Mouse (Mus musculus) ES-Bruce4 (cell line): ENCODE measurements around the gene Gk. TPM values are rescaled to one million over a fixed set of nuclear protein-coding genes. Genes with fewer than 3 reads are reported as not detected.

Experiments used
- H3K27ac ChIP-seq: 2 replicates; pipeline ENCODE4 v1.5.1; 2012; ENCODE audit warnings: low read length, inconsistent platforms; ENCODE audit not compliant: insufficient read depth
- H3K27me3 ChIP-seq: 2 replicates; pipeline ENCODE4 v1.6.1; 2012; ENCODE audit warnings: mild to moderate bottlenecking, low read length, inconsistent platforms; ENCODE audit not compliant: control insufficient read depth, poor library complexity, insufficient read depth, severe bottlenecking
- H3K36me3 ChIP-seq: 2 replicates; pipeline ENCODE4 v1.6.1; 2012; ENCODE audit warnings: inconsistent platforms, mild to moderate bottlenecking, low read length, moderate library complexity; ENCODE audit not compliant: control insufficient read depth, poor library complexity, insufficient read depth, severe bottlenecking
- H3K4me1 ChIP-seq: one replicate; pipeline ENCODE4 v1.8.1; 2011; ENCODE audit warnings: low read length; ENCODE audit not compliant: control insufficient read depth, insufficient read depth
- H3K4me3 ChIP-seq: 2 replicates; pipeline ENCODE4 v1.5.1; 2011; ENCODE audit warnings: low read depth, mild to moderate bottlenecking, low read length
- H3K9ac ChIP-seq: 2 replicates; pipeline ENCODE4 v1.6.1; 2012; ENCODE audit warnings: low read depth, mild to moderate bottlenecking, inconsistent platforms; ENCODE audit not compliant: poor library complexity, severe bottlenecking
- H3K9me3 ChIP-seq: replicated peaks from 2 replicates; pipeline ENCODE4 v1.6.1; 2012; ENCODE audit warnings: mild to moderate bottlenecking, low read length, inconsistent platforms; ENCODE audit not compliant: control insufficient read depth, poor library complexity, insufficient read depth, severe bottlenecking
- CTCF ChIP-seq: IDR thresholded peaks from one replicate; pipeline ENCODE4 v1.8.1; 2011; ENCODE audit warnings: low read depth, low read length
- EP300 ChIP-seq: IDR thresholded peaks from 2 replicates; pipeline ENCODE4 v1.6.1; 2011; ENCODE audit warnings: low read depth, low read length; ENCODE audit not compliant: insufficient read depth
- POLR2A ChIP-seq: IDR thresholded peaks from one replicate; pipeline ENCODE4 v1.8.1; 2011; ENCODE audit warnings: low read length; ENCODE audit not compliant: insufficient read depth
- polyA plus RNA-seq: library from polyadenylated mRNA; stranded (reverse); fragments of >200 nt; gene quantifications from 2 replicates; pipeline ENCODE4 v1.2.4, GENCODE M21; 2011; ENCODE audit warnings: low read depth; ENCODE audit not compliant: missing spikeins, insufficient read depth, insufficient read length

The Gk gene
- 9.8 and 10.5 TPM in 2 replicates for polyA plus RNA-seq

DNA sequence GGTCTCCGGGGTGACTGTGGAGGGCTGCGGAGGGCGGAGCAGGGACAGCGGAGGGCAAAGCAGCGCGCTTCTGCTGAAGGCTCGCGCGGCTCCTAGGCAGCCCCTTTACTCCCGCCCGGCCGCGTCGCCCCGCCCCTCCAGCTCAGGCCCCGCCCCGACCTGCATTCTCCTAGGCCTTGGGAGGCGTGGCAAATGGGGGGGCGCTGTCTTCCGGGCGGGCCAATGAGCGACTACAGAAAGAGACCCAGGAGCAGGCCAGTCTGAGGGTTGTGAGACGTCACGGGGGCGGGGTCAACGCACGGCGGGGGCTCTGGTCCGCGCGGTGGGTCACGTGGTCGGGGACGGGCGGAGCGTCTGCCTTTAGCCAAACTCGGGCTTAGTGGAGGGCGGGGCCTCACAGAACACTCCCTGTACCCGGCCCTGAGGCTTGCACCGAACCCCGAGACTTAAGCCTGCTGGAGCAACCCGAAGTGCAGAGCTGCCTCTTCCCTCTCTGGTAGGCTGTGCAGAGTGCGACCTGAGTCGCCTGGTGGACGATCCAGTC is at the start of gene Gk:
Gk (minus strand) TSS at position 276 of the 544 bp plus-strand sequence.
- TF ChIP-seq POLR2A (no peak), EP300 (no peak), CTCF (no peak)
- Histone ChIP-seq H3K9ac (peak within 1 kb of the TSS; percentile 65), H3K36me3 (no peaks in the 10 kb centered on the region), H3K27me3 (no peaks in the 10 kb centered on the region), H3K4me3 (peak within 1 kb of the TSS; percentile 90), H3K4me1 (no peaks in the 10 kb centered on the region), H3K9me3 (no peaks in the 10 kb centered on the region), H3K27ac (peak within 1 kb of the TSS; percentile 72)

DNA sequence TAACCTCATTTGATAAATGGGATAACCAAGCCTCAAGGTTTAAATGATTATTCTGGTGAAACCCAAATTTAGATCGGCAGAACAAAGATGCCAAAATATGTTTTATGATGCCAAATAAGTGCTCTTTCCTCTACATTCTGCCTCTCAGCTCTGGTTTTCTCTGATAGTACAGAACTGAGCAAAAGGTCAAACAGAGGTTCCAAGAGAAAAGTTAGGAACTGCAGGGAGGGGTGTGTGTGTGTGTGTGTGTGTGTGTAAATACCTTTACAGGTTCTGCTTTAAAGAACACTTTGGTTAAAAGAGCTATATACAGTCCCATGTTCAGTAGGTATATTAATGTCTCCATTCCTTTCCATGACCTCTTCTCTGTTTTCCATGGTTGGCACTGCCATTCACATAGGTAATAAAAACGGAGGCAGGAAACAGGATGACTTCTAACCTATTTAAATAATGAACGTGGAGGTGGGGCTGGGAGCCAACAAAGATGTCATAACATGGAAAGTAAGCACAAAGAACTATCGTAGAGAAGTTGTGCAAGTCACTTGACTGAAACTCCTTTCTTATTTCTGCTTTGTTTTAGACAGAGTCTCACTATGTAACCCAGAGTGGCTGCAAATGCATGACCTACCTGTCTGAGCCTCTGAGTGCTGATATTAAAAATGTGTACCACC is 28.2 kb upstream of the Gk start:
- Histone ChIP-seq H3K9me3 (peaks cover 3% of the 10 kb centered on the region; the same call in 1 of the 2 replicates), H3K27ac (no peak overlapping the region), H3K36me3 (no peaks in the 10 kb centered on the region), H3K9ac (no peak overlapping the region), H3K4me1 (no peaks in the 10 kb centered on the region), H3K27me3 (no peaks in the 10 kb centered on the region), H3K4me3 (no peak overlapping the region)
- TF ChIP-seq CTCF, result no peak
- no peak for TF ChIP-seq POLR2A
- no peak for TF ChIP-seq EP300

GRCm38 (mm10) chrX:85803006-85803405 is 26.4 kb upstream of the Gk start:
- no peaks in the 10 kb centered on the region for H3K9me3 ChIP-seq

DNA sequence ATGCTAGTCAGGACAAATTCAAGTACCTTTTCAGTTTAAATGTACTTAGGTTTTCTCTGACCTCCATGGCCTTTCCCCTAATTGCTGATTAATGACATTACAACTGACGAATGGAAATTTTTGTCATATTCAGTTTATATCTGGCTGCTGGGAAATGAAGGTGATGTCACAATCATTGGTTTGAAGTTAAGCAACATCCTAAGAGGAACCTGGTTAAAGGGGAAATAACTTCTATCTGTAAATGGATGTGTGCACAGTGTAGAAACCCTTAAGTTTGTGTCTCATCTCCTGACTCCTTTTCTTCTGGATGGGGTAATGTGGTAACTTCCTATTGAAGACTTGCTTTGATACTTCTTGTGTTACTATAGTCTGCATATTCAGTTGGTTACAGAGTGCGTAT is 20.8 kb upstream of the Gk start:
- Histone ChIP-seq H3K4me1 (no peaks in the 10 kb centered on the region), H3K9ac (no peak overlapping the region), H3K27me3 (no peaks in the 10 kb centered on the region), H3K36me3 (no peaks in the 10 kb centered on the region), H3K27ac (no peak overlapping the region), H3K4me3 (no peak overlapping the region), H3K9me3 (no peaks in the 10 kb centered on the region)
- TF ChIP-seq POLR2A, result no peak
- no peak for TF ChIP-seq EP300
- no peak for TF ChIP-seq CTCF

More at GRCm38 (mm10) chrX:85803006-85803405, 26.4 kb upstream of the Gk start:
- Histone ChIP-seq H3K4me3 (no peak overlapping the region), H3K27ac (no peak overlapping the region), H3K9ac (no peak overlapping the region), H3K4me1 (no peaks in the 10 kb centered on the region), H3K27me3 (no peaks in the 10 kb centered on the region), H3K36me3 (no peaks in the 10 kb centered on the region)
- TF ChIP-seq EP300, result no peak
- no peak for TF ChIP-seq CTCF
- TF ChIP-seq POLR2A, result no peak

- TF ChIP-seq CTCF, result no peak
- TF ChIP-seq EP300, result no peak
- no peak for TF ChIP-seq POLR2A
- no peaks in the 10 kb centered on the region for H3K27me3 ChIP-seq
- H3K9me3 ChIP-seq, result no peaks in the 10 kb centered on the region
- H3K36me3 ChIP-seq, result no peaks in the 10 kb centered on the region
- H3K27ac ChIP-seq, result no peak overlapping the region
- no peaks in the 10 kb centered on the region for H3K4me1 ChIP-seq
- H3K9ac ChIP-seq, result no peak overlapping the region
- no peak overlapping the region for H3K4me3 ChIP-seq
Measured at GRCm38 (mm10) chrX:85778346-85778745, 1.7 kb upstream of the Gk start.

DNA sequence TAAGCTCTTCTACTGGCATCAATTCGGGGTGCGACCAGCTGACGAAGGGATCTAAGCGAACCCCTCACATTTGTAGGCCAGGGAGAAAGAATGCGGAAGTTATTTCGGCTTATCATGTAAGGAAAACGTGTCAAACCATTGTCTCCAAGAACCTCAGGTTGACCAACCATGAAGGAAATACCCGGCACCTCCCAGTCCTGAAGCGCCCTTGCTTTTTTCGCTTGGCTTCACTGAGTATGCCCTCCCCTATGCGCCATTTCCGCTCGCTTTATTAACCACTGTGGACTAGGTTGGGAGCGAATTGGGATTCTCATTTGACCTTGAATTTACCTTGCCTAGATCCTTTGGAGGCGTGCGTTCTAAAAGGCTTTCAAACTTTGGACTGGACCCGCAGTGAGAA is 522 bp upstream of the Gk start:
- peak overlapping the region; percentile 72 for H3K27ac ChIP-seq

More for the DNA sequence above, 522 bp upstream of the Gk start:
- Histone ChIP-seq H3K36me3 (no peaks in the 10 kb centered on the region), H3K27me3 (no peaks in the 10 kb centered on the region), H3K4me3 (peak overlapping the region; percentile 84), H3K9ac (peak overlapping the region; percentile 65), H3K9me3 (no peaks in the 10 kb centered on the region), H3K4me1 (no peaks in the 10 kb centered on the region)
- TF ChIP-seq EP300 (no peak), POLR2A (no peak), CTCF (no peak)
